In the genomic region with DNA sequence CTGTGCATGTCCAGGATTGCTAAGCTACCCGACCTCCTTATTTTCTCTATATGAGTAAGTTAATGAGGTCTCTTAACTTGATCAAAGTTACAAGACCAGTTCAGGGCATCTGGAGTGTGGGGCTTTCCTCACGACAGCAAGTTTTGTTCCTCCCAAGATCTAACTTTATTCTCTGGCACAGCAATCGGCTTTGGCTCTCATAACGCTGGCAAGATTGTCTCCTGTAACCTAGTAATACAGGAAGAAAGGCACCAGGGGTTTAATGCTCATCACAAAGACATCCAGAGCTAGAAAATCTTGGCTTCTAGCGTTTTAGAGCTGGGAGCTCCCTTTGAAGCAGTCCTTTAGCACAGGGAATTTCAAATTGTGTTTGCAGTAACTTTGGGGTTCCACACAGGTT, we compare ENCODE assay signal across 19 mouse cellular contexts.
A peak's percentile ranks its signal among the peaks of the same experiment; 100 is the strongest.
DNase-seq lines count a peak whose midpoint lies in the region; ATAC-seq lines count a peak whose summit lies in the region.
"Had no signal": no experiment of that assay in that cellular context is flagged by ENCODE, and none has a peak within 500 bp of the region (broad histone marks: within the 10 kb centered on the region; RNA-seq: fewer than 3 reads in every experiment).

No protein-coding gene starts in this region.

- intact Hi-C loops in heart, postnatal 14 days (cut with DNase I) = loop anchor here (5.0 to 10.0 kb wide), 2 partner anchors 65 to 973 kb away; no protein-coding TSS in a partner anchor

- DNase-seq in heart, postnatal 14 days = no peak
- no peak for DNase-seq in kidney, postnatal 10 days
- peak; percentile 80 for DNase-seq in midbrain, embryonic 11.5 days (ENCODE audit: low spot score, missing footprints)
- DNase-seq in midbrain, embryonic 10.5 days (ENCODE audit: low spot score) = no peak
- DNase-seq: adrenal gland, adult 2 months; adrenal gland, postnatal 25 days; cerebellum, adult 18-20 months; cerebellum, adult 9-11 months; cerebellum, postnatal 36 days; gastrocnemius, postnatal 36 days; heart, adult 2 months had no signal

- 71% methylated on average over 5 of the region's 5 CpGs for WGBS in heart, embryonic 13.5 days
- 65% methylated on average over 5 of the region's 5 CpGs for WGBS in kidney, embryonic 16.5 days
- 80% methylated on average over 5 of the region's 5 CpGs for WGBS in midbrain, embryonic 11.5 days
- WGBS in midbrain, embryonic 10.5 days = 83% methylated on average over 5 of the region's 5 CpGs

- no peaks in the 10 kb centered on the region for H3K9me3 ChIP-seq in heart, embryonic 13.5 days
- no peaks in the 10 kb centered on the region for H3K9me3 ChIP-seq in kidney, embryonic 16.5 days (ENCODE audit: low read length)
- H3K9me3 ChIP-seq in midbrain, embryonic 11.5 days (ENCODE audit: control insufficient read depth, low read length) = no peaks in the 10 kb centered on the region
- H3K9me3 ChIP-seq in midbrain, embryonic 10.5 days (replicated peaks) = no peaks in the 10 kb centered on the region
- H3K9me3 ChIP-seq: embryonic facial prominence, embryonic 13.5 days; forebrain, embryonic 12.5 days; hindbrain, embryonic 10.5 days had no signal

- H3K4me3 ChIP-seq in heart, embryonic 13.5 days = no peak overlapping the region
- no peak overlapping the region for H3K4me3 ChIP-seq in kidney, embryonic 16.5 days (ENCODE audit: low read length)
- H3K4me3 ChIP-seq in midbrain, embryonic 11.5 days (ENCODE audit: low read depth, low read length) = no peak overlapping the region
- H3K4me3 ChIP-seq in midbrain, embryonic 10.5 days = no peak overlapping the region
- H3K4me3 ChIP-seq: embryonic facial prominence, embryonic 13.5 days; forebrain, embryonic 12.5 days; heart, adult 2 months; hindbrain, embryonic 10.5 days had no signal

- no peak overlapping the region for H3K9ac ChIP-seq in heart, embryonic 13.5 days
- no peak overlapping the region for H3K9ac ChIP-seq in kidney, embryonic 16.5 days (replicated peaks; ENCODE audit: low read length)
- no peak overlapping the region for H3K9ac ChIP-seq in midbrain, embryonic 11.5 days (ENCODE audit: low read length)
- H3K9ac ChIP-seq: embryonic facial prominence, embryonic 13.5 days; forebrain, embryonic 12.5 days; hindbrain, embryonic 14.5 days had no signal

- H3K36me3 ChIP-seq in heart, embryonic 13.5 days = no peaks in the 10 kb centered on the region
- no peaks in the 10 kb centered on the region for H3K36me3 ChIP-seq in kidney, embryonic 16.5 days (ENCODE audit: insufficient read depth, low read length)
- H3K36me3 ChIP-seq in midbrain, embryonic 11.5 days (ENCODE audit: control insufficient read depth, insufficient read depth, low read length) = no peaks in the 10 kb centered on the region
- no peaks in the 10 kb centered on the region for H3K36me3 ChIP-seq in midbrain, embryonic 10.5 days
- H3K36me3 ChIP-seq: embryonic facial prominence, embryonic 13.5 days; forebrain, embryonic 12.5 days; hindbrain, embryonic 10.5 days had no signal

- H3K27ac ChIP-seq in heart, embryonic 13.5 days (replicated peaks) = peak overlapping the region; percentile 14; the same call in 1 of the 2 replicates
- peak overlapping the region; percentile 78 for H3K27ac ChIP-seq in kidney, embryonic 16.5 days (ENCODE audit: low read length)
- no peak overlapping the region for H3K27ac ChIP-seq in midbrain, embryonic 11.5 days (ENCODE audit: low read depth, low read length)
- H3K27ac ChIP-seq in midbrain, embryonic 10.5 days (replicated peaks) = no peak overlapping the region
- H3K27ac ChIP-seq: embryonic facial prominence, embryonic 13.5 days; forebrain, embryonic 12.5 days; heart, adult 2 months; hindbrain, embryonic 10.5 days; hindbrain, embryonic 14.5 days had no signal

- H3K4me2 ChIP-seq in heart, embryonic 13.5 days = no peak overlapping the region
- H3K4me2 ChIP-seq in kidney, embryonic 16.5 days (replicated peaks; ENCODE audit: low read depth, low read length) = no peak overlapping the region
- no peak overlapping the region for H3K4me2 ChIP-seq in midbrain, embryonic 11.5 days
- H3K4me2 ChIP-seq: embryonic facial prominence, embryonic 13.5 days; forebrain, embryonic 12.5 days; heart, embryonic 11.5 days; hindbrain, embryonic 14.5 days had no signal

- H3K27me3 ChIP-seq in heart, embryonic 13.5 days (replicated peaks) = no peaks in the 10 kb centered on the region
- H3K27me3 ChIP-seq in kidney, embryonic 16.5 days (ENCODE audit: insufficient read depth, low read length) = no peaks in the 10 kb centered on the region
- H3K27me3 ChIP-seq in midbrain, embryonic 11.5 days (ENCODE audit: control insufficient read depth, insufficient read depth, low read length) = peaks cover 13% of the 10 kb centered on the region
- H3K27me3 ChIP-seq in midbrain, embryonic 10.5 days (ENCODE audit: low read depth, poor library complexity, severe bottlenecking) = peaks cover 61% of the 10 kb centered on the region
- H3K27me3 ChIP-seq: embryonic facial prominence, embryonic 13.5 days had no signal

- peaks cover 31% of the 10 kb centered on the region for H3K4me1 ChIP-seq in heart, embryonic 13.5 days
- H3K4me1 ChIP-seq in kidney, embryonic 16.5 days (ENCODE audit: insufficient read depth, low read length) = peaks cover 49% of the 10 kb centered on the region
- peaks cover 17% of the 10 kb centered on the region for H3K4me1 ChIP-seq in midbrain, embryonic 11.5 days (ENCODE audit: control insufficient read depth, insufficient read depth, low read length)
- peaks cover 32% of the 10 kb centered on the region for H3K4me1 ChIP-seq in midbrain, embryonic 10.5 days

- ATAC-seq in heart, embryonic 13.5 days (ENCODE audit: extremely low read depth, insufficient number of reproducible peaks, low FRiP score, low TSS enrichment) = no peak
- ATAC-seq in kidney, embryonic 16.5 days (ENCODE audit: low FRiP score, low TSS enrichment) = no peak
- ATAC-seq in midbrain, embryonic 11.5 days (ENCODE audit: low FRiP score) = no peak
- ATAC-seq: forebrain, embryonic 16.5 days had no signal

Comparison
In these comparisons a context has a peak if more than half of its experiments do, and no peak if none do; other contexts are left out.
1. H3K27ac ChIP-seq: peak in heart, embryonic 13.5 days (single experiment) and kidney, embryonic 16.5 days (single experiment); none in midbrain, embryonic 11.5 days (single experiment) and midbrain, embryonic 10.5 days (single experiment).